Mouse (Mus musculus) right cerebral cortex, adult 2 months (tissue): ENCODE data around the gene Hmgn5.

Source experiments
- DNase-seq, 2 experiments: peaks; one replicate each; pipeline ENCODE4 v3.0.0; 2021 to 2022; ENCODE audit warnings: low spot score in 2 of 2

The Hmgn5 gene

GRCm38 (mm10) chrX:109013283-109013682 is at the start of gene Hmgn5:
Gene Hmgn5 (minus strand): TSS chrX:109013404.
- DNase-seq, result peak; percentile 87 to 90

- DNase-seq, result no peak
Observed at GRCm38 (mm10) chrX:109047773-109048172, 34.6 kb upstream of the Hmgn5 start.

DNA sequence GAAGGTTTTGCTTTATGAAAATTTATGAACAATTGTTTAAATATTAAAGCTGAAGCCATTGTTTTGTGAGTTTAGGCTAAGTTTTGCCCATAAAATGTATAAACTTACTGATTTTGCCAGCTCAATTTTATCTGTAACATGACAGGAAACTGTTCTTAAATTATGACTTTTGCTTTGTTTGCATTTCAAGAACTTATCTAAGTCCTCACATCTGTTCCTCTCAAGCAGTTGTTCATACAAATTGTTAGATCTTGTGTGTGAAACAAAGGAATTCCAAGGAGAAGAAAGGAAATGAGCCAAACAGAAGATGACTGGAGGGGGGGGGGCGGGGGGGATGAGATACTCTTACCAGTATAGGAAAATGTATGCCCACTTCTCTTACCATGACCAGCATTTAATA is 13.0 kb upstream of the Hmgn5 start:
- no peak for DNase-seq

- DNase-seq, result no peak
Observed at GRCm38 (mm10) chrX:109020858-109021257, 7.7 kb upstream of the Hmgn5 start.

GRCm38 (mm10) chrX:109014166-109014565 is 962 bp upstream of the Hmgn5 start:
- DNase-seq, result no peak

DNA sequence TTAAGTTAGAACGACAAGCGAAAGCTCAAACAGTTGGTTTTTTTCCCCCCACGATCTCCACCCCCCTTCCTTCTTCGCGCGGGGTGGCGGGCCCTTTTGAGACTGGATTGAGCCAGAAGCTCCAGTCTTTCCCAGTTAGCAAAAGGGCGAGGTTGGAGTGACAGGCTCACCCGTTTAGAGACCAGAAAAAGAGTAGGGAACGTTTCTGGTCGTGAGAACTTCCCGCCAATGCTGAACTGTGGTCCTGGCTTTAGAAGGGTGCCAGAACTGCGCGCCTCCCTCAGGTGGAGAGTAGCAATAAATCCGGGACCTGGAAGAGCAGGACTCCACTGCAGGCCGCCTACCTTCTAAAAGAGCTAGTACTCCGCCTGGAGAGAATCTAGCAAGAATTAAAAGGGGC is 482 bp upstream of the Hmgn5 start:
- peak in 1 of 2 experiments; percentile 24 for DNase-seq

- DNase-seq, result peak; percentile 45 to 52
Observed at GRCm38 (mm10) chrX:109012371-109013031, 703 bp downstream of the Hmgn5 start.

GRCm38 (mm10) chrX:109011611-109012185 is 1.5 kb downstream of the Hmgn5 start:
- DNase-seq, result peak; percentile 2 to 3

- no peak for DNase-seq
Observed at GRCm38 (mm10) chrX:109001277-109001676, 11.9 kb downstream of the Hmgn5 start.
